Comparison of ENCODE assay signal across 7 mouse cellular contexts in the genomic region with DNA sequence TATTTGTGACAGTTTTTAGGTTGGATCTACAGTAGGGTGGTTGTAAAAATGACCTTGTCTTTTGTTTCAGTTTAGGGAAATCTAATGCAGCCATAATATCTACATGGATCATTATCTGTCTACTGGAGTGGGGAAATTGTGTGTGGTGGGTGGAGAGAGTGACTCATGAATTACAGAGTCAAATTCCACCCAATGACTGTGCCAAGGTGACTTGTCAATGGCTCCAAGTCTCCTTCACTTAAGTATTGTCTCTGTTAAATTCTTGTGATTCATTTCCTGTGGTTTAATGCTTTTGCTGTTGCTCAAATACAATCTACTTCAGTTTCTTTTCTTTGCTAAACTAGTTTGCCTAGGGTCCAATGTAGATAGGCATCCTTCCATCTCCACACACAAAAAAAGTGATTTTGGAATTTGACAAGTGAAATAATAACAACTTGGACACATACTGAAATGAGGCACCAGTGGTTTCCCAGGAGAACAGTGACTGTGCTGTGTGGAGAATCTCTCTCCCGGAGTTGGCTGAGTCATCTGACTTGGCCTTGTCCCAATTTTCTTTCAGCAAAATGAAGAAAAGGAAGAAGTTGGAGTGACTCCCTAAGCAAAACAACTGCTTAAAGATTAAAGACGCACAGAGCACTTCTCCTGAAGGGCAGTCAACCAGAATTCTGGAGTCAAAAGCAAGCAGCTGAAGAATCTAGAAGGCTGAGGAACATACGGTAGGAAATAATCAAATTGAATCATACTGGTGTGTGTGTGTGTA.
A peak's percentile ranks its signal among the peaks of the same experiment; 100 is the strongest.
DNase-seq lines count a peak whose midpoint lies in the region; ATAC-seq lines count a peak whose summit lies in the region.

No protein-coding gene starts in this region.

- no peaks in the 10 kb centered on the region for H3K36me3 ChIP-seq in heart, embryonic 15.5 days

- no peak overlapping the region for H3K9ac ChIP-seq in heart, embryonic 15.5 days

- peak; percentile 72 for DNase-seq in right cerebral cortex, adult 18-20 months
- no peak for DNase-seq in right cerebral cortex, postnatal 4 days
- DNase-seq in cerebellum, postnatal 14 days = peak; percentile 12 to 14
- peak; percentile 12 to 58 for DNase-seq in layer of hippocampus, postnatal 14 days (ENCODE audit: low spot score in 2 of 2)
- DNase-seq in ovary, postnatal 36 days (ENCODE audit: low spot score) = peak; percentile 10

- WGBS in heart, embryonic 15.5 days = 23% methylated on average over 3 of the region's 3 CpGs

- ATAC-seq in heart, embryonic 15.5 days (replicated peaks; ENCODE audit: insufficient number of reproducible peaks, insufficient read depth, low FRiP score, low read depth) = peak; percentile 72; the same call in 1 of the 2 replicates
- no peak for ATAC-seq in activated CD4-positive, CD25-positive, alpha-beta regulatory T cell, adult 4 months

- H3K9me3 ChIP-seq in heart, embryonic 15.5 days (replicated peaks) = no peaks in the 10 kb centered on the region

- H3K4me2 ChIP-seq in heart, embryonic 15.5 days = no peak overlapping the region

- H3K27ac ChIP-seq in heart, embryonic 15.5 days = peak overlapping the region; percentile 46; the same call in 1 of the 2 replicates

- peaks cover 3% of the 10 kb centered on the region; the same call in 1 of the 2 replicates for H3K4me1 ChIP-seq in heart, embryonic 15.5 days (replicated peaks)

- no peak overlapping the region for H3K4me3 ChIP-seq in heart, embryonic 15.5 days

- H3K27me3 ChIP-seq in heart, embryonic 15.5 days = no peaks in the 10 kb centered on the region
